Mouse (Mus musculus) ovary, postnatal 10 days (tissue): ENCODE measurements around the gene Tada1.

Experiments used
- DNase-seq: peaks from one replicate; pipeline ENCODE4 v3.0.0; 2022; ENCODE audit warnings: low spot score

Gene Tada1

DNA sequence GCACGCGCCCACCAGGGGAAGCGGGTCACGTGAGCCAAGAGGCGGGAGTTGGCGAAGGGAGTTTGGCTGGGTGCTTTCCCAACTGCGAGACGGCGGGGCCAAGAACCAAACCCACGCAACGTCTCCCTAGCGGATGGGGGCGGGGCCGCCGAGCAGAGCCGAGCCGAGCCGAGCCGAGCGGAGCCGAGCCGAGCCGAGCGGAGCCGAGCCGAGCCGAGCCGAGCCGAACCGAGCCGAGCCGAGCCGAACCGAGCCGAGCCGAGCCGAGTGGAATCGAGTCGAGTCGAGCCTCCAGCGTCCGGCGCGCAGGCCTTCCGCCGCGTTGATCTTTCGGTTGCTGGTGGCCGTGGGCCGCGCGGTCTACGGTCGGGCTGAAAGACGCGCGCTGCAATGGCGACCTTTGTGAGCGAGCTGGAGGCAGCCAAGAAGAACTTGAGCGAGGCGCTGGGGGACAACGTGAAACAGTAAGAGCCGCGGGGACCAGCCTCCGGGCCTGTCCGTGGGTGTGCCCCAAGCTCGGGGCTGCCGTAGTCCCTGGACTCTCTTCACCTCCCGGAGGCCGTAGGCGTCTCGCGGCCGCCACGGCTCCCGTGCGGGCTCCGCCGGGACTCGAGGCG is at the start of gene Tada1:
TSS of gene Tada1 (plus strand) at position 85 of the 617 bp plus-strand sequence.
- DNase-seq = peak; percentile 88

DNA sequence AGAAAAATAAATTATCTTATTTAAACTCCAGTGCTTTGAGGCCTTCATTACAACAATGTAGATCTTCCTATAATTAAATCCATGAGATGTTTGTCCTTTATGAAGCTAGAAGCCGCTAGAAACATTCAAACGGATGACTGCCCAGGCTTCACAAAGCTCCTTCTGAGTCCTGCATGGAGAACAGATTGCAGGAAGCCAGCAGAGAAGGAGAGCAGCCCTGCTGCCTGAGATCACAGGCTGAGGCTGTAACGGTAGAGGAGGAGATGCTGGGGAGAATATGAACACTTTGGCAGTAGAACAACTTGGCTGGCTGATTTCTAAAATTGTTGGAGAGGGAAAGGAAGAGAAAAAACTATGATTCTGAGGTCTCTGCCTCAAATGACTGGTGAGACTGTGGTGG is 48.1 kb upstream of the Tada1 start:
- DNase-seq = no peak

DNA sequence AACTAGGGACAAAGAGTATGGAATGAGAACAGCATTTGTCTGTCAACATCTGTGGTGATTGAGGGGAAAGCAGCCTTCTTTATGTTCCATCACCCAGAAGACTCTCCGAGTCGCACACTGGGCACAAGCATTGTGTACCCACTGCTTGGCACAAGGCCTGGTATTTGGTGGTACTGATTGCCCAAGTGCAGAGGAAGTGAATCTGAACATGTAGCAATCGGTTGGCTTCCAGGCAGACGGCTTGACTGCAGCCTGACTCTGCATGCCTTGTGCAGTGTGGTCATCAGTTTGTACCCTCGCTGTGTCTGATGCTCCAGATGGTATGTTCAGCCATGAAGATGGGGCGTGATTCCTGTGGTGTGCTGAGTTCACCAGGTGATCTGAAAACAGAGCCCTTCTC is 39.8 kb upstream of the Tada1 start:
- DNase-seq = no peak

DNA sequence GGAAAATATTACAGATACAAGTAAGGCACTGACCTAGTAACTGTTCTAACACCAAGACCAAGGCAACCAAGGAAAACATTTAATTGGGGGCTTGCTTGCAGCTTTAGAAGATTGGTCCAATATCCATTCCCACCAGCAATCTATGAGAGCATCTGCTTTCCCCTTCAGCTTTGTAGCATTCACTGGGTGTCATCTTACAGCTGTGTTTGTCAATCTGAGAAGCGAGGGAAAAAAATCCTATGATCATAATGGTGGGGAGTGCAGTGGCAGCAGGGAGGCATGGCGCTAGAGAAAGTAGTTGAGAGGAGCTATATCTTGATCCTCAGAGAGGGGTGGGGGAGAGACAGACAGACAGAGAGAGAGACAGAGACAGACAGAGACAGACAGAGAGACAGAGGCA is 36.8 kb upstream of the Tada1 start:
- DNase-seq = no peak

DNA sequence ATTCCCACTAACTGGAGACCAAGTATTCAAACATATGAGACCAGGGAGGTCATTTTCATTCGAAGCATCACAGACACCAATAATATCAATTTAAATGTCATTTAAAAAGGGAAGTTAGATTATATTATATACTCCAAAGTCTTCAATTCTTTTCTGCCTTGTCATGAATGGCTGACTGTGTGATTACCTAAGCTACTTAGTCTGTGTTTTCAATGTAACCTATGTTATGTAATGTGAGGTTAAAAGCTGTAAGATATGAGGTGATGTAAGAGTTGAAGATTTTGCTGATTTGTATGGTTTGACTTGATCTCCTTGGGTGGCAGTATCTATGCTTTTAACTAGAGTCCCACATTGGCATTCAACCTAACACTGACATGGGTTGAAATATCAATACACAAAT is 36.4 kb upstream of the Tada1 start:
- DNase-seq = no peak

DNA sequence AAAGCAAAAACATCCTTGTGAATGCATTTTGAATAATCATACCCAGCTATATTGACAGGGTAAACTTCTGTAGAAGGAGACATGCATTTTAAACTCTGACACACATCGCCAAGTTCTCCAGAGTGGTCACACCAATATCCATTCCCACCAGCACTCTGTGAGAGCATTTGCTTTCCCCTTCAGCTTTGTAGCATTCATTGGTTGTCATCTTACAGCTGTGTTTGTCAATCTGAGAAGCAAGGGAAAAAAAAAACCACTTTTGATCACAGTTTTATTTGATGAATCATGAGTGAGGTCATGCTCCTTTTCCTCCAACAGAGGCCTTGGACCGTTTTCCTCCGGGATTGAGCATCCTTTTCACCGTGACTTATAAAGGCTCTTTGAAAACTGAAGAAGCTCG is 35.3 kb upstream of the Tada1 start:
- no peak for DNase-seq

DNA sequence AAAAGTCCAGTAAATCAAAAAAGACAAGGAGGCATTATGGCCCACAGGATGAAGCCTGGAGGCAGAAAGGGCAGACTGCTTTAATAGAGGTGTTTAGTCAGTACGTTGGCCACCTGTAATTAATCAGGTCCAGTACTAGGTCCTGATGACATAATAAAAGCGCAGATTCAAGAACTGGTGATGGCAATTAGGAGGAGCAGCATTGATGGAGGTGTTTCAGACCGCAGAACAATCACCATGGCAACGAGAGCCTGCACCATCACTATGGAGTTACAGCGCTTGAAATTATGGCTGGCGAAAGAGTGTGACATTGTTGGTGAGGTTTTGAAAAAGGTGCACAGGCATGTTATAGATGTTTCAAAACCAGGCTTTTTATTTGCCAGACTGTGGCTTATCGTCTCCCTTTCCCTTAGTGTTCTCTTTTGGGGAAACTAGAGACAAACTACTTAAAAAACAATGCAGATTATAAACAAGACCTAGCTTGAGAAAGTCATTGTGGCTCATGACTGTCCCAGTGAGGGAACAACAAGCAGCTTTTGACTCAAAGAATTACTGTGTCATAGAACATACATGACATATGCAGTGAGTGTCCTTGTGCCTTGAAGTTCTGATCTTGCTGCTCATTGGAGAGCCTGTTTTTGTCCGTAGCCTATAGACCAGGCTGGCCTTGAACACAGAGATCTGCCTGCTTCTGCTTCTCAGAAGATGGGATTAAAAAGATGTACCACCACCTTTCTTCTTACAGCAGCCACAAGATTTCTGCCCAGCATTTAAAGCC is 34.4 kb upstream of the Tada1 start:
- no peak for DNase-seq

DNA sequence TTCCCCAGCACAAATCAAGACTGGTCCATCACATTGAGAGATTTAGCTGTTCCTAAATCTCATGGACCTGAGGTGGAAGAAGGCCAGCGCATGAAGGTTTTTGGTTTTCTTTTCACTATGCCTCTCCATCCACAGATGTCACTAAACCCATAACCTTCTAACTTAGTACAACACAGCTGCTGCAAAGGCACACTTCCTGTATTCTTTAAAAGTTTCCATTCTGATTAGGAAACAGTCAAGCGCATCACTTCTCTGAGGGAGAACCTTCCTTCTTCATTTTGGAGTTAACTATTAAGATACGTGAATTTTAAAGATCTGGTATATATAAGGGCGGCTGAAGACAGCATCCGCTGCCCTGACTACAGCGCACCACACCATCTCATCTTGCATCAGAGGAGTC is 33.3 kb upstream of the Tada1 start:
- DNase-seq = no peak

DNA sequence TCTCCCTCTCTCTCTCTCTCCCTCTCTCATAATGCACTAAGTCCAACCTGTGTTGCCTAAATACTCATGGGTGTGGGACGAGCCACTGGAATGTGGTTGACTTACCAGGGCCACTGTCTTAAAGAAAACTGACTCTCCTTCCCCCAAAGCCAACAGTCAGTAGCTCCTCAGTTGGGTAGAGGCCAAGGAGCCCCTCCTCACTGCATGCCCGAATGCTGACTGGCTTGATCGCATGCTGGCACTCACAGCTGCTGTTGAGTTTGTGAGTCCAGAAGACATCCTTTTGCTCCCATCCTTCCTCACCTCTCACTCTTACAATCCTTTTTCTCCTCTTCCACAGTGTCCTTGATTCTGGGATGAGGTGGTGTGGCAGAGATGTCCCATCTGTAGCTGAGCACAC is 32.0 kb upstream of the Tada1 start:
- DNase-seq = no peak

DNA sequence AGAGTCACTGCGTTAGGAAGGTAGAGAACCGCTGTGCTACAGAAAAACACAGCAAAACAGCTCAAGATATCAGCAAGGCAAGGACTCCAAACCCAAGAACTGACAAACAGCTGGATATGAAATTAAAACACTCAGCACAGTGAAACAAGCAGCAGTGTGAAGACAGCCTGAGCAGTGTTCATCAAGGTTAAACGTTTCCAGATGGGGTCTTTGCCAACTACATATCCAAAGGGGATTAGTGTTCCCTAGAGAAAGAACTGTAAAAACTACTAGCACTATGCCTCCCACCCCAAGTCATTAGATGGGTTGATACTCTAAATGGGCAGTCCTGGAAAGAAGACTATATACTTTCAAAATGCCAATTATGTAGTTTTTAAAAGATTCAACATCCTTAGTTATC is 29.6 kb upstream of the Tada1 start:
- no peak for DNase-seq

DNA sequence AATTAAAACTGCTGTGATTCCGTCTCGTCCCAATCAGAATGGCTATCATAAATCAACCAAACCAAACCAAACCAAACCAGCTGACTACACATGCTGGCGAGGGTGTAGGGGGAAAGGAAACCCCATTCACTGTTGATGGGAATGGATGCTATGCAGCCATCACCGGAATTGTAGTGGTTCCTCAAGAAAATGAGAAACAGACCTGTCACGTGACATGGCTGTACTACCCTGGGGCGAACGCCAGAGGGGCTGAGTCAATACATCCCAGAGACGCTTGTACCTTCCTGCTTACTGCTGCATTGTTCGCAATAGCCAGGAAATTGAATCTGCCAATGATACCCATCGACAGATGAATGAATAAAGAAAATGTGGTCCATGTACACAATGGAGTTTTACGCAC is 29.1 kb upstream of the Tada1 start:
- no peak for DNase-seq

DNA sequence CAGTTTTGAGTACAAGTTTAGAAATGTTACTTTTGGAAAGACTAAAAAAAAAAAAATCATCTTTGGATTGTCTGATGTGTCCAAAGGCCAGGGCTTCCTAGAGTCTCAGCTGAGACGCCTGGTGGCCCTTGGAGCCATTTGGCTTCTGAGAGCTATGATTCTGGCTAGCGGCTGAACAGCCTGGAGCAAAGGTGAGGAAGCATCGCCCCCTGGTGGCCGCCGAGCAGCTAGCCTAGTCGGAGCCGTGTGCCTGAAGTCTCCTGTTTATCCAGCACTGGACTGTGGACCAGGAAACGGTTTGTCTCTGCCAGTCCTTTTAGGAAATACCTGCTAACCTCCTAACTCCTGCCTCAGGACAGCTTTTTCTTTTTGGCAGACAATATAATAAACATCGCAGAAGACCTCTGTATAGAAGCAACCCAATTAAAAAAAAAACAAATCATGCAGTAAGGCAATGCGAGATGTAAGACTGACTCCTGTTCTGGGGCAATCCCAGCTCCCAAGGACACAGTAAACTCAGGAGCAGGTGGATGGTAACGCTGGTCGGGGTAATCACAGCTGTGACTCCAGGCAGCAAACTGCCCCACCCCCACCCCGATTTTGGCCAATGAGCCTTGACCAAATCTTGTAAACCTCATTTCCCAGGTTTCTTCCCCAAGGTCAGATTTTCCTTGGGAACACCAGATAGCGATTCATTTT is 18.6 kb upstream of the Tada1 start:
- DNase-seq = peak; percentile 54

DNA sequence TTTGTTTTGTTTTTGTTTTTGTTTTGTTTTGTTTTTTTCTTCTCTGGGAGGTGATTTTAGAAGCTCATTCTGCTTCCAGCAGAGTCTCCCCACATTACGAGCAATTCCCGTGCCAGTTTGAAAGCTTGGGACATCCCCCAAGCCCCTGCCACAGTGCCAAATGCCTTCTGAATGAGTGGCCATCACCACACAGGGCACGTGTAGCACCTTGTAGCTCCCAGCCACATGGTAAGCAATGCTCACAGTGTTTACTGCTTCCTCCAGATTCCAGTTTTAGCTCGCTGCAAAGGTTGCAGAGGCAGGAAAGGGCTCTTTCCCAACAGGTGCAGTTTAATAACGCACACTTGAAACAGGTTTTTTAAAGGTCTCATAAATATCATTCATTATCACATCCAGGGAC is 18.0 kb upstream of the Tada1 start:
- DNase-seq = no peak

DNA sequence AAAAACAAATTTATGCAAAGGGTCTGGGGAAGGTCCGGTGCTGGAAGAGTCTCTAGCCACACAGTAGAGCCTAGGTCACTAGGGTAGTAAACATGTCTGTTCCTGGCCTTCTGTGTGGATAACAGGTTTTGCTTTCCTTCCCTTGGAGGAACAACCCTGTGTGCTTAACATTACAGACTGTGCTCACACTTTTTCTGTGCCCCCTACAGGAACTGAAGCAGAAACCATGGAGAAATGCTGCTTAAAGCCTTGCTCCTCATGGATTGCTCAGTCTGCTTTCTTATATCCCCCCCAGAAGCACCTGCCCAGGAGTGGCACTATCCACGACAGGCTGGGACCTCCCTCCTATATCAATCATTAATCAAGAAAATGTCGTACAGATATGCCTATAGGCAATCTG is 17.1 kb upstream of the Tada1 start:
- DNase-seq = no peak

DNA sequence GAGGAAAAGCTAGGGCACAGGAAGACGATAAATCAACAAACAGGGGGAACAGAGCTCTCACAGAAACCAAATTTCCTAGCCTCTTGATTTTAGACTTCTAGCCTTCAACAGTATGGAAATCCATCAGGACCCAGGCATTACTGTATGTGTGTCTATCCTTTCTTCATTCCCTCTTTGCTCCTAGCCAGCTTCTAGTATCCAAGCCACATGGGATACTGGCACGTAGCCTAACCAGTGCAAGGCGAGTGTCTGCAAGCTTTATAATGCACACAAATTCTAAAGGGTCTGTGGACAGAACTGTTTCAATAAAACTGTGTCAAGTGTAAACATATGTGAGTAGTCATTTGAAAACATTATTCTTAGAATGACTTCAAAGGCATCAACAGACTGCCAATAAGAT is 16.2 kb upstream of the Tada1 start:
- no peak for DNase-seq

DNA sequence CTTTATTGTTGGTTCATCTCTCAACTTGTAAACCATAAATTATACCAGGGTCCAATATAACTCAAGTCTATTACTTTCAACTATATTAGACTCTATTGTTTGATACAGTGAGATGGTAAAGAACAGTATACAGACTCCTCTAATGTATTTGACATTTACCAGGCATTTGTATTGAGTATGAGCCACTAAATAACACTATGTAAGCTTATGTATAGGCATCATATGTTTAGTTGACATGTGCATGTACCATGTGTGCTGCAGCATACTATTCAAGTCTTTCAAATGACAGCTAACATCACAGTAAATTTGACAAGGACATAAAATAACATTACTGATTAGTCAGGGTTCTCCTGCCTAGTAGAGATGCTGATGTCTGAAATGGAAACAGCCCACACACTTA is 15.8 kb upstream of the Tada1 start:
- no peak for DNase-seq

DNA sequence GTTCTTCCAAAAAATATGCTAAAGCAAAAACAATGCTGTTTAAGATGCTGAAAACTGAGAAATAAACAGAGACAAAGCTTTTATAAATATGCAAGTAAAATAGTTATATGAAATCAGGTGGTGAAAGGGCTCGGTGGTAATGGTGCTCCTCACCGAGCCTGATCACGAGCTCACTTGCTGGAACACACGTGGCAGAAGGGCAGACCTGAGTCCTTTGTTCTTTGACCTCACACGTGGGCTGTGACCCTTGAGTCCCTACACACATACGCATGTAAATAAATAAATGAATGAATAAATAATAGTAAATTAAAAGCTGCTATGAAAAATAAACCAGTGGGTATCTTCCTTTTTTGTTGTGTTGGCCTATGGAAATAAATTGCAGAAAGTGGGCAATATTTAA is 1.7 kb upstream of the Tada1 start:
- no peak for DNase-seq

DNA sequence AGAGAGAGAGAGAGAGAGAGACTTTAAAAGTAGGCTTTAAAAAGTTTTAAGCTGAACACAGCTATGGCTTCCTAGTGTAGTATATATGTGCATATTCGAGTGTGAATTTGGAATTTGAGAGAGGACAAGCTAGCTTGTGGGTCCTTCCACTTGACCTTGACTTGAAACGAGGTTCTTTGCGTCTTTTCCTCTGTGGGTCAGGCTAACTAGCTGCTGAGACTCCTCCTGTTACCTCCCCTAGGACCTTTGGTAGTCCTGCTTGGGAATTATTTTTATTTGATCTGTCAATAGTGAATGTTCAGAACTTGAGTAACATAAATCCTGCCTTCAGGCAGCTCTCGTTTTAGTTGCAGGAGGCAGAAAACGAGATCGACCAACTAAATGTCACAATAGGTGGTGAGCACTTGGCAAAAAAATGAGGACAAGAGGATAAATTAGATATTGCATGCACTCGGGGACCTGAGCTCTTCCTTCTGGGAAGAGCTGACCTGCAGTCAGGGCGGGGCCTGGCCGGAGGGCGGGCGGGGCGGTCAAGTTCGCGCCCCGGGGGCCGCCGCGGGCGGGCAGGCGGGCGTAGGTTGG is 375 bp upstream of the Tada1 start:
- no peak for DNase-seq

DNA sequence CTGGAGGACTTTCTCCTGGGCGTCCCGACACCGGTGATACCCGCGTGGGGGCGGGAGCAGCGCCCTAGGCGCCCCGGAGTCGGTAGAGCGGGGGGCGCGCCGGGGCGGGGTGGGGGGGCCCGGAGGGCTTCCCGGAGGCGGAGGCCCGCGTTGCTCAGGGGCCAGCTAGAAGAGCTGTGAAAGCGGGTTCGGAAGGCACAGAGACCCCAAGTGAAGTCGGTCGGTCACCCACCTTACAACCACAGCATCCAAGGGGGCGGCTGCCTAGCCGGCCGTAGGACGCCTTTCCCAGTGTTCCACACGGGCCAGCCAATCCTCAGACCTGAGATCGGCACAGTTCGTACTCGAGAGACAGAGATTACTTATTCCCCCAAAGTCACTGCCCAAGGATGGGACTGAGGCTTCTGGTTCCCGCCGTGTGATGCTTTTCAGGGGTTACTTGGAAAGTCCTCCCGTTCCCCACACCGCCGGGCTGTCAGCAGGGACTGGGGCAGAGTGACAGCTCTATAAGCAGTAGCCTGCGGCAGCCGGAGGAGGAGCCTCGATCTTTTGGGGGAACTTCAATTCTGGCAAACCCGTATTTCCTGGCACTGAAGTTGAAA is 834 bp downstream of the Tada1 start:
- DNase-seq = peak; percentile 35

DNA sequence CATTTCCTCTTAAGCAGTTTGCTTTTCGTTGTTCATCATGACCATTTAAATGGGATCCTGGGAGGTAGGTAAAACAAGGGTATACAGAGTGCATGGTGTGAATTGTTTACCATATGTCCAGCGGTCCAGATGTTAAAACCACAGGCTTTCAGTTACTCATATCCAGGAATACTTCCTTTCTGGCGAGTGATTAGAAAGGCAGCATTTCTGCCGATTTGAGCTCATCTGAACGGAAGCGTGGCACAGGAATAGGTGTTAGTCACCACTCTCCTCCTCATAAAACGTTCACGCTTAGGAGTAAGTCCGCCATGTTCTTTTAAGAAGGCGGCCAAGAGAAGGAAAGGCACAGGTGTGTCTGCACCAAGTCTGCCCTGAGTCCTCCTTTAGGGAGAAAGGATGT is 2.4 kb downstream of the Tada1 start:
- no peak for DNase-seq

DNA sequence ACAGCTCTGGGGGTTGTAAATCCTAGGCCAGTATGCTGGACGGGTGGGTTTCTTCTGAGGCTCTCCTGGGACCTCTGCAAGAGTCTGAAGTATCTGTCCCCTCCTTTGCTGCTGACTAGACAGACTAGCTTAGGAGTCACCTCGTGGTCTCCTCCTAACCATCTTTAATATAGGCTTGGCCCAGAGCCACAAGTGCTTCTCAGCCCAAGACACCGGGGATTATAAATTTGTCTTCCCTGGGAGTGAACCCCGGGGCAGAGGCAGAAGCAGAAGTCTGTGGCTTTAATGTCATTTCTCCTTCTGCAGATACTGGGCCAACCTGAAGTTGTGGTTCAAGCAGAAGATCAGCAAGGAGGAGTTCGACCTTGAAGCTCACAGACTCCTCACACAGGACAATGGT is 2.9 kb downstream of the Tada1 start:
- DNase-seq = no peak

DNA sequence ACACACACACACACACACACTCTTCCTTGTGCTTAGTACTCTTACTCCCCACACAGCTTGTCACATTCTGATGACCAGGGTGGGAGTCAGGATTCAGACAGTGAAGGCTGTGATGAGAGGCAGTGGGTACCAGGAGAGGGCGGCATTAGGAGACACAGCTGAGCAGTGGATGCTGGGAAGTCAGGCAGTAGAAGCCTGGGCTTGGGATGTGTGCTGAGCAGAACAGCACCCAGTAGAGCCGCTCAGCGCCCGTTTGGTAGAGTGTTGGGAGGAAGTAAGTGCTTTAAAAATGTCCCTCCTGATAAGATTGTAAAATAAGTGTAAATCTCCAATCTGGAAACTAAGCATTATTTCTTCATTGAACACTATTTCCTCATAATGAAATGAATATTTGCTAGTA is 3.7 kb downstream of the Tada1 start:
- DNase-seq = no peak

DNA sequence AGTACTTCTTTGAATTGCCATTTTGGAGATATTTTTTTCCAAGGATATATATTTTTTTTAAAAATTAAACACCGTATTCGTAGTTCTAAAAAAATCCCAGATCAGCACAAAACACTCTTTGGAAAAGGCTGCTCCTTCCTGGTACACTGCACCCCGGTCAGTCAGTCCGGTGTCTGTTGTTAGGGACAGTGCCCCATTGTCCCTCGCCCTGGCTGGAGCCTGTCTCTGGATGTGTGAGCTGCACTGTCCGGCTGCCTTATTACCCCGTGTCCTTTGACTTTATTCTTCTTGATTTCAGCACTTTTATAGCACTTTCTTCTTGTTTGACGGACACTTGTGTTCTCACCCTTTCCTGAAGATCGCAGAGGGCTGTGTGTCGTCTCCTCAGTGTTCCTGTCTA is 5.7 kb downstream of the Tada1 start:
- DNase-seq = no peak
